Mouse (Mus musculus): ENCODE measurements around the gene Cwc25. TPM values are rescaled to one million over a fixed set of nuclear protein-coding genes. Genes with fewer than 3 reads are reported as not detected.

Gene Cwc25
- polyA plus RNA-seq, 1 experiment from 2014 or later: 18.0 TPM

DNA sequence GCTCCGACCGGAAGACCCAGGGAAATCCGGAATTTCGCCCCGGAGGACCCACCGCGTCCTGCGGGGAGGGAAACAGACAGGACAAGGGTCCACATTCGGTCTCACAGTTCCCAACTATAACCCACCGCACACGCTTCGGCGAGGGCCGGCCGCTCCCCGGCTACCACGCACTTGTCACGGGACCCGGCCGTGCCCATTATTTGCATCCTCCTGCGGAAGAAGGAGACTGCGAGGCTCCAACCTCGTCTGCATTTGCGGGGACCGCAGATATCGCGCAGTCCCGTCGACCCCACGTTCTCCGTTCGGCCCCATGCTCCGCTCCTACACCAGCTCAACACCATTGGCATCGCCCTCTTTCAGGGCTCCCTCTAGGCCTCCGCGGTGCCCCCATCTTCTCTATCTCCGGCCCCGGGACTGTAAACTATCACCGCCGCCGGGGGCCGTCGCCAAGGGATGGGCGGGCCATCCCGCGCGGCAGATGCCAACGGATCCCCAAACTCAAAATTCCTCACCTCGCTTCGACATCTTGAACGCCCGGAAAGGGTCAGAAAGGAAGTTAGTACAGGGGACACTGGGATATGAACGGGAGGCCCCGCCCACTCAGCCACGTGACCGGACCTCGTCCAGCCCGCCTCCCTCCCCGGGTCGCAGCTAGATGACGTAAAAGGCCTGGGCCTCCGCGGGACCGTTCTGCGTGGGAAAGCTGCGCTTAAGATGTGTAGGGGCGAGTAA, 15.6 kb upstream of the Cwc25 start, which contains the start of gene Rpl23:
TSS of gene Rpl23 (minus strand) at position 606 of the 732 bp plus-strand sequence.
- peak; percentile 95 for ATAC-seq (replicated peaks)
- Histone ChIP-seq H3K27ac (replicated peaks) (peak within 1 kb of the TSS; percentile 91), H3K9ac (replicated peaks) (peak within 1 kb of the TSS; percentile 96), H3K4me1 (peaks cover 30% of the 10 kb centered on the region), H3K36me3 (peaks cover 35% of the 10 kb centered on the region), H3K4me2 (replicated peaks) (peak within 1 kb of the TSS; percentile 68), H3K4me3 (peak within 1 kb of the TSS; percentile 87), H3K27me3 (no peaks in the 10 kb centered on the region), H3K9me3 (no peaks in the 10 kb centered on the region)
- under 1% methylated on average over 67 of the region's 67 CpGs for WGBS

DNA sequence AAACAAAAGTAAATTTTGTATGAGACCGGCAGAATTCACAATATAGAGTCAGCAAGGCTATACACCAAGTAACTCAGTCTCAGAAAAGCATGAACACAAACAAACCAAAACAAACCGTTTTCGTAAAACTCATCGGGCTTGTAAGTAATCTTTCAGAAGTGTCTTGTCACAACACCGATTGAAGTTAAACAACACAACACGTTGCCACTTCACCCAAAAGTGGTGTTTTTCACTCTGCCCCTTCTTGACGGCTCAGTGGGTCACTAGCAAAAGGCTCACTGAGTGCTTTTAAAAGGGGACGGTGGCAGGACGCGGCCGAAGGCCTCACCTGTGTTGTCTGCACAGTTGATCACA, 15.1 kb upstream of the Cwc25 start:
- Histone ChIP-seq H3K27ac (replicated peaks) (peak overlapping the region; percentile 91), H3K36me3 (peaks cover 41% of the 10 kb centered on the region), H3K4me1 (peaks cover 30% of the 10 kb centered on the region), H3K27me3 (no peaks in the 10 kb centered on the region), H3K4me2 (replicated peaks) (peak overlapping the region; percentile 68), H3K9ac (replicated peaks) (peak overlapping the region; percentile 96), H3K4me3 (peak overlapping the region; percentile 87), H3K9me3 (no peaks in the 10 kb centered on the region)
- 2% methylated on average over 11 of the region's 11 CpGs for WGBS
- ATAC-seq (replicated peaks): no peak

- Histone ChIP-seq H3K9ac (replicated peaks) (peak overlapping the region; percentile 96; the same call in 1 of the 2 replicates), H3K9me3 (no peaks in the 10 kb centered on the region), H3K4me2 (replicated peaks) (peak overlapping the region; percentile 68), H3K27ac (replicated peaks) (no peak overlapping the region), H3K27me3 (no peaks in the 10 kb centered on the region), H3K4me1 (peaks cover 30% of the 10 kb centered on the region), H3K36me3 (peaks cover 52% of the 10 kb centered on the region), H3K4me3 (peak overlapping the region; percentile 87; the same call in 1 of the 2 replicates)
- no peak for ATAC-seq (replicated peaks)
- WGBS: 86% methylated on average over 2 of the region's 2 CpGs
Observed at GRCm38 (mm10) chr11:97779968-97780701, 13.8 kb upstream of the Cwc25 start.

- Histone ChIP-seq H3K9me3 (no peaks in the 10 kb centered on the region), H3K36me3 (peaks cover 52% of the 10 kb centered on the region), H3K27me3 (no peaks in the 10 kb centered on the region), H3K4me1 (peaks cover 30% of the 10 kb centered on the region), H3K27ac (replicated peaks) (no peak overlapping the region), H3K9ac (replicated peaks) (no peak overlapping the region), H3K4me2 (replicated peaks) (no peak overlapping the region), H3K4me3 (no peak overlapping the region)
- 90% methylated on average over 1 of the region's 1 CpGs for WGBS
- ATAC-seq (replicated peaks): no peak
Observed at GRCm38 (mm10) chr11:97778918-97779317, 12.6 kb upstream of the Cwc25 start.

GRCm38 (mm10) chr11:97777129-97777529, 10.8 kb upstream of the Cwc25 start:
- Histone ChIP-seq H3K4me3 (no peak overlapping the region), H3K9me3 (no peaks in the 10 kb centered on the region), H3K27me3 (no peaks in the 10 kb centered on the region), H3K36me3 (peaks cover 52% of the 10 kb centered on the region), H3K9ac (replicated peaks) (no peak overlapping the region), H3K4me2 (replicated peaks) (no peak overlapping the region), H3K27ac (replicated peaks) (no peak overlapping the region), H3K4me1 (peaks cover 23% of the 10 kb centered on the region)
- no peak for ATAC-seq (replicated peaks)
- 50% methylated on average over 2 of the region's 2 CpGs for WGBS

DNA sequence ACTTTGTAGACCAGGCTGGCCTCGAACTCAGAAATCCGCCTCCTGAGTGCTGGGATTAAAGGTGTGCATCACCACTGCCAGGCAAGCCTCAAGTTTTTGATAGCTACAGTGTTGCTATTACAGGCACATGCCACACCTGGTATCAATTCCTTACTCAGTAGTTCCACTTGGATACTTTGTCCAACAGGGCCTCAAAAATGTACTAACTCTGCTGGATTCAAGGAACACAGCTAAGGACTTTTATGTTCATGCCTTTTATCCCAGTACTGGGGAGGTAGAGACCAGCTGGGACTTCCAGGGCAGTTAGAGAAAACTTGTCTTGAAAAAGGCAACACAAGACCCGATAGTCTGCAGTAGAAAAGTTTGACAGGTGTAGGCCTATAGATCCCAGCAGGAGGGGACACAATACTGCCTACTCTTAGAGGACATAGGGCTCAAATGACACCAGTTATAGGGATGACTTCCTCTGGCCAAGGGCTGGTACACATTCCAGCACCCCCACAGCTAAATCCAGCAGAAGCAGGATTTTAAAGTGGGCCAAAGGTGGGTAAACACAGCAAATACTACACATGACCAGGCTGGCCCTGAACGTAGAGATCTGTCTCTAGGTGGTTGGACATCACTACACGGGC, 10.3 kb upstream of the Cwc25 start:
- no peaks in the 10 kb centered on the region for H3K9me3 ChIP-seq
- no peak for ATAC-seq (replicated peaks)
- H3K4me2 ChIP-seq (replicated peaks): no peak overlapping the region
- H3K27ac ChIP-seq (replicated peaks): no peak overlapping the region
- no peak overlapping the region for H3K4me3 ChIP-seq
- H3K4me1 ChIP-seq: peaks cover 23% of the 10 kb centered on the region
- H3K27me3 ChIP-seq: no peaks in the 10 kb centered on the region
- 60% methylated on average over 5 of the region's 5 CpGs for WGBS
- H3K36me3 ChIP-seq: peaks cover 52% of the 10 kb centered on the region
- no peak overlapping the region for H3K9ac ChIP-seq (replicated peaks)

GRCm38 (mm10) chr11:97775808-97776496, 9.6 kb upstream of the Cwc25 start, which contains the start of gene 1700001P01Rik:
Gene 1700001P01Rik (minus strand): TSS chr11:97775918.
- Histone ChIP-seq H3K4me2 (replicated peaks) (no peak within 1 kb of the TSS), H3K9ac (replicated peaks) (no peak within 1 kb of the TSS), H3K36me3 (peaks cover 52% of the 10 kb centered on the region), H3K4me1 (peaks cover 19% of the 10 kb centered on the region), H3K27me3 (no peaks in the 10 kb centered on the region), H3K4me3 (no peak within 1 kb of the TSS), H3K27ac (replicated peaks) (no peak within 1 kb of the TSS), H3K9me3 (no peaks in the 10 kb centered on the region)
- 42% methylated on average over 17 of the region's 17 CpGs for WGBS
- no peak for ATAC-seq (replicated peaks)

- H3K4me3 ChIP-seq: no peak overlapping the region
- H3K36me3 ChIP-seq: peaks cover 46% of the 10 kb centered on the region
- 75% methylated on average over 13 of the region's 13 CpGs for WGBS
Observed at GRCm38 (mm10) chr11:97775186-97775585, 8.8 kb upstream of the Cwc25 start.

GRCm38 (mm10) chr11:97771410-97771809, 5.1 kb upstream of the Cwc25 start:
- Histone ChIP-seq H3K9me3 (no peaks in the 10 kb centered on the region), H3K4me2 (replicated peaks) (no peak overlapping the region), H3K27ac (replicated peaks) (no peak overlapping the region), H3K9ac (replicated peaks) (no peak overlapping the region), H3K4me1 (peaks cover 5% of the 10 kb centered on the region), H3K27me3 (no peaks in the 10 kb centered on the region), H3K4me3 (no peak overlapping the region), H3K36me3 (peaks cover 11% of the 10 kb centered on the region)
- ATAC-seq (replicated peaks): no peak
- WGBS: 82% methylated on average over 14 of the region's 14 CpGs

More at GRCm38 (mm10) chr11:97775186-97775585, 8.8 kb upstream of the Cwc25 start:
- Histone ChIP-seq H3K9ac (replicated peaks) (no peak overlapping the region), H3K4me1 (peaks cover 11% of the 10 kb centered on the region), H3K4me2 (replicated peaks) (no peak overlapping the region), H3K27ac (replicated peaks) (no peak overlapping the region), H3K27me3 (no peaks in the 10 kb centered on the region), H3K9me3 (no peaks in the 10 kb centered on the region)
- no peak for ATAC-seq (replicated peaks)

GRCm38 (mm10) chr11:97769704-97770103, 3.3 kb upstream of the Cwc25 start:
- Histone ChIP-seq H3K9ac (replicated peaks) (no peak overlapping the region), H3K36me3 (no peaks in the 10 kb centered on the region), H3K9me3 (no peaks in the 10 kb centered on the region), H3K27ac (replicated peaks) (no peak overlapping the region), H3K4me2 (replicated peaks) (no peak overlapping the region), H3K4me1 (peaks cover 18% of the 10 kb centered on the region), H3K4me3 (no peak overlapping the region), H3K27me3 (no peaks in the 10 kb centered on the region)
- no peak for ATAC-seq (replicated peaks)
- 36% methylated on average over 2 of the region's 2 CpGs for WGBS

- Histone ChIP-seq H3K9me3 (no peaks in the 10 kb centered on the region), H3K27ac (replicated peaks) (no peak overlapping the region), H3K9ac (replicated peaks) (no peak overlapping the region), H3K4me2 (replicated peaks) (no peak overlapping the region), H3K4me1 (peaks cover 21% of the 10 kb centered on the region), H3K27me3 (no peaks in the 10 kb centered on the region), H3K4me3 (no peak overlapping the region), H3K36me3 (peaks cover 44% of the 10 kb centered on the region)
- ATAC-seq (replicated peaks): no peak
Observed at GRCm38 (mm10) chr11:97761638-97762037, 4.7 kb downstream of the Cwc25 start.

Data from forebrain, embryonic 15.5 days (tissue).